Mouse (Mus musculus): ENCODE measurements around the gene Edaradd. TPM values are rescaled to one million over a fixed set of nuclear protein-coding genes. Genes with fewer than 3 reads are reported as not detected.
A peak's percentile ranks its signal among the peaks of the same experiment; 100 is the strongest.

The Edaradd gene
- total and polyA plus RNA-seq, 3 experiments = 0.05 to 0.09 (median 0.08) TPM

- 86% methylated on average over 4 of the region's 4 CpGs for WGBS
- peaks cover 5% of the 10 kb centered on the region for H3K4me1 ChIP-seq (ENCODE audit: control insufficient read depth, insufficient read depth, low read length)
- H3K27me3 ChIP-seq (ENCODE audit: control insufficient read depth, insufficient read depth, low read length) = no peaks in the 10 kb centered on the region
- DNase-seq = no peak
- no peaks in the 10 kb centered on the region for H3K36me3 ChIP-seq (ENCODE audit: control insufficient read depth, insufficient read depth, low read length)
- intact Hi-C loops (cut with DNase I) = no loop called here
- TF ChIP-seq EP300 (IDR thresholded peaks at IDR 0.05; ENCODE audit: insufficient read depth, low read depth, low read length) (no peak), CTCF (IDR thresholded peaks at IDR 0.05) (no peak), POLR2A (IDR thresholded peaks at IDR 0.05; ENCODE audit: insufficient read depth, low read depth, low read length) (no peak)
- no peak overlapping the region for H3K4me3 ChIP-seq
- no peak overlapping the region for H3K9ac ChIP-seq (ENCODE audit: low read depth, low read length)
- H3K27ac ChIP-seq = no peak overlapping the region
- H3K79me2 ChIP-seq (replicated peaks; ENCODE audit: control insufficient read depth, insufficient read depth, low read length) = no peaks in the 10 kb centered on the region
Observed at GRCm38 (mm10) chr13:12562256-12562655, 42.0 kb upstream of the Edaradd start.

GRCm38 (mm10) chr13:12561729-12562128, 41.5 kb upstream of the Edaradd start:
- peak in 1 of 2 experiments; percentile 5 for DNase-seq
- no peaks in the 10 kb centered on the region for H3K27me3 ChIP-seq (ENCODE audit: control insufficient read depth, insufficient read depth, low read length)
- H3K4me1 ChIP-seq (ENCODE audit: control insufficient read depth, insufficient read depth, low read length) = peaks cover 5% of the 10 kb centered on the region
- intact Hi-C loops (cut with DNase I) = no loop called here
- no peak overlapping the region for H3K27ac ChIP-seq
- H3K4me3 ChIP-seq = no peak overlapping the region
- no peak overlapping the region for H3K9ac ChIP-seq (ENCODE audit: low read depth, low read length)
- no peaks in the 10 kb centered on the region for H3K36me3 ChIP-seq (ENCODE audit: control insufficient read depth, insufficient read depth, low read length)
- TF ChIP-seq CTCF (IDR thresholded peaks at IDR 0.05) (no peak), EP300 (IDR thresholded peaks at IDR 0.05; ENCODE audit: insufficient read depth, low read depth, low read length) (no peak), POLR2A (IDR thresholded peaks at IDR 0.05; ENCODE audit: insufficient read depth, low read depth, low read length) (no peak)
- 54% methylated on average over 2 of the region's 2 CpGs for WGBS
- no peaks in the 10 kb centered on the region for H3K79me2 ChIP-seq (replicated peaks; ENCODE audit: control insufficient read depth, insufficient read depth, low read length)

- Histone ChIP-seq H3K79me2 (replicated peaks; ENCODE audit: control insufficient read depth, insufficient read depth, low read length) (no peaks in the 10 kb centered on the region), H3K4me1 (ENCODE audit: control insufficient read depth, insufficient read depth, low read length) (no peaks in the 10 kb centered on the region), H3K27ac (no peak overlapping the region), H3K27me3 (ENCODE audit: control insufficient read depth, insufficient read depth, low read length) (no peaks in the 10 kb centered on the region), H3K9ac (ENCODE audit: low read depth, low read length) (no peak overlapping the region), H3K4me3 (no peak overlapping the region), H3K36me3 (ENCODE audit: control insufficient read depth, insufficient read depth, low read length) (no peaks in the 10 kb centered on the region)
- TF ChIP-seq POLR2A (IDR thresholded peaks at IDR 0.05; ENCODE audit: insufficient read depth, low read depth, low read length) (no peak), EP300 (IDR thresholded peaks at IDR 0.05; ENCODE audit: insufficient read depth, low read depth, low read length) (no peak), CTCF (IDR thresholded peaks at IDR 0.05) (no peak)
- WGBS = 78% methylated on average over 6 of the region's 6 CpGs
- intact Hi-C loops (cut with DNase I) = no loop called here
- DNase-seq = no peak
Observed at GRCm38 (mm10) chr13:12559462-12560120, 39.4 kb upstream of the Edaradd start.

DNA sequence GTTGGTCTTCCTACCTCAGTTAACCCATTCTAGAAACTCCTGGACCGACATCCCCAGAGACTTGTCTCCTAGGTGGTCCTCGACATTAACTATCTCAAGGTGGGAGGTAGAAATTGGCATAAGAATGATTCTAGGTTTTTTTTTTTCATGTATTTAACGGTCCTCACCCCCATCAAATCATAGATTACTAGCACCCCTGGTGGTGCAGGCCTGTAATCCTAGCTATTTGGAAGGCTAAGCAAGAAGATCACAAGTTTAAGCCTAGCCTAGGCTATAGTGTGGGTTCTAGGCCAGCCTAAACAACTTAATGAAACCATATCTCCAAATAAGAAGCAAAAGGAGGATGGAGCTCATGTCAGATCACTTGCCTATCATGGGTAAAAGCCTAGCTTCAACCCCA, 38.8 kb upstream of the Edaradd start:
- Histone ChIP-seq H3K4me3 (no peak overlapping the region), H3K36me3 (ENCODE audit: control insufficient read depth, insufficient read depth, low read length) (no peaks in the 10 kb centered on the region), H3K4me1 (ENCODE audit: control insufficient read depth, insufficient read depth, low read length) (no peaks in the 10 kb centered on the region), H3K9ac (ENCODE audit: low read depth, low read length) (no peak overlapping the region), H3K79me2 (replicated peaks; ENCODE audit: control insufficient read depth, insufficient read depth, low read length) (no peaks in the 10 kb centered on the region), H3K27me3 (ENCODE audit: control insufficient read depth, insufficient read depth, low read length) (no peaks in the 10 kb centered on the region), H3K27ac (no peak overlapping the region)
- intact Hi-C loops (cut with DNase I) = no loop called here
- no peak for DNase-seq
- 68% methylated on average over 3 of the region's 3 CpGs for WGBS
- TF ChIP-seq CTCF (IDR thresholded peaks at IDR 0.05) = no peak
- no peak for TF ChIP-seq POLR2A (IDR thresholded peaks at IDR 0.05; ENCODE audit: insufficient read depth, low read depth, low read length)
- TF ChIP-seq EP300 (IDR thresholded peaks at IDR 0.05; ENCODE audit: insufficient read depth, low read depth, low read length) = no peak

- Histone ChIP-seq H3K79me2 (replicated peaks; ENCODE audit: control insufficient read depth, insufficient read depth, low read length) (no peaks in the 10 kb centered on the region), H3K9ac (ENCODE audit: low read depth, low read length) (no peak overlapping the region), H3K27ac (no peak overlapping the region), H3K4me1 (ENCODE audit: control insufficient read depth, insufficient read depth, low read length) (no peaks in the 10 kb centered on the region), H3K36me3 (ENCODE audit: control insufficient read depth, insufficient read depth, low read length) (no peaks in the 10 kb centered on the region), H3K4me3 (no peak overlapping the region), H3K27me3 (ENCODE audit: control insufficient read depth, insufficient read depth, low read length) (no peaks in the 10 kb centered on the region)
- DNase-seq = no peak
- no peak for TF ChIP-seq CTCF (IDR thresholded peaks at IDR 0.05)
- no peak for TF ChIP-seq EP300 (IDR thresholded peaks at IDR 0.05; ENCODE audit: insufficient read depth, low read depth, low read length)
- TF ChIP-seq POLR2A (IDR thresholded peaks at IDR 0.05; ENCODE audit: insufficient read depth, low read depth, low read length) = no peak
- WGBS = 66% methylated on average over 4 of the region's 4 CpGs
- intact Hi-C loops (cut with DNase I) = no loop called here
Observed at GRCm38 (mm10) chr13:12554211-12554610, 34.0 kb upstream of the Edaradd start.

DNA sequence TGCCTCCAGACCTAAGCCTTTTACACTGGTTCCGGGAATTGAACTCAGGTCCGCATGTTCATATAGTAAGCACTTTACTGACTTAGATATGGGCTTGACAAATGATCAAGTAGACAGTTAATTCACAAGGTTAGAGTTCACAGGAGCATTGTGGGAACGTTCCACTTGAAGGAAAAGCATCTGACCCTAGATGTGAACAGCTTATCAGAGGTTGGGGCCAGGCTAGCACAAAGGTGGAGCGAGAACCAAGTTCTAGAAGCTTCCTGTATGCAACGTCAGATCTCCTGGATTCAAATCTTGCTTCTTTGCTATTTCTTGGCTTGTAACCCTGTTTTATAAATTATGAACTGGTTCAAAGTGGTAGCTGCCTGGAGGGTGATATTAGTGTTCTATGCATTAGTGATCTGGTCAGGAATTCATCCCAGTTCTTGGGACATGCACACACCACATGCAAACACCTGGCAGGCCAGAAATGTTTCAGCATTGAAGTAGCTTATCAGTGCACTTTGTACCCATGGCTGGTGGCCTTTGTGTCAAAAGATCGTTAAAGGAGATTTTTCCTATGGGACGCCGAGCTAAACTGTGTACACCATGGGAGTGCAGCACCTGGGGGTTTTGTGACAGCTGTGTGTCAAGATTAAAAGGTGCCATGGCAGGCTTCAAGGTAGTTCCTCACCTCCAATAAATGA, 23.8 kb upstream of the Edaradd start:
- Histone ChIP-seq H3K4me3 (no peak overlapping the region), H3K9ac (ENCODE audit: low read depth, low read length) (no peak overlapping the region), H3K36me3 (ENCODE audit: control insufficient read depth, insufficient read depth, low read length) (no peaks in the 10 kb centered on the region), H3K27ac (no peak overlapping the region), H3K4me1 (ENCODE audit: control insufficient read depth, insufficient read depth, low read length) (no peaks in the 10 kb centered on the region), H3K79me2 (replicated peaks; ENCODE audit: control insufficient read depth, insufficient read depth, low read length) (no peaks in the 10 kb centered on the region), H3K27me3 (ENCODE audit: control insufficient read depth, insufficient read depth, low read length) (peaks cover 2% of the 10 kb centered on the region; the same call in 1 of the 2 replicates)
- 86% methylated on average over 8 of the region's 8 CpGs for WGBS
- TF ChIP-seq CTCF (IDR thresholded peaks at IDR 0.05) (no peak), POLR2A (IDR thresholded peaks at IDR 0.05; ENCODE audit: insufficient read depth, low read depth, low read length) (no peak), EP300 (IDR thresholded peaks at IDR 0.05; ENCODE audit: insufficient read depth, low read depth, low read length) (no peak)
- no peak for DNase-seq
- intact Hi-C loops (cut with DNase I) = no loop called here

Measured in heart, adult 2 months (tissue).